Mouse (Mus musculus): ENCODE data around the gene Ppp1r12a.

Gene Ppp1r12a

DNA sequence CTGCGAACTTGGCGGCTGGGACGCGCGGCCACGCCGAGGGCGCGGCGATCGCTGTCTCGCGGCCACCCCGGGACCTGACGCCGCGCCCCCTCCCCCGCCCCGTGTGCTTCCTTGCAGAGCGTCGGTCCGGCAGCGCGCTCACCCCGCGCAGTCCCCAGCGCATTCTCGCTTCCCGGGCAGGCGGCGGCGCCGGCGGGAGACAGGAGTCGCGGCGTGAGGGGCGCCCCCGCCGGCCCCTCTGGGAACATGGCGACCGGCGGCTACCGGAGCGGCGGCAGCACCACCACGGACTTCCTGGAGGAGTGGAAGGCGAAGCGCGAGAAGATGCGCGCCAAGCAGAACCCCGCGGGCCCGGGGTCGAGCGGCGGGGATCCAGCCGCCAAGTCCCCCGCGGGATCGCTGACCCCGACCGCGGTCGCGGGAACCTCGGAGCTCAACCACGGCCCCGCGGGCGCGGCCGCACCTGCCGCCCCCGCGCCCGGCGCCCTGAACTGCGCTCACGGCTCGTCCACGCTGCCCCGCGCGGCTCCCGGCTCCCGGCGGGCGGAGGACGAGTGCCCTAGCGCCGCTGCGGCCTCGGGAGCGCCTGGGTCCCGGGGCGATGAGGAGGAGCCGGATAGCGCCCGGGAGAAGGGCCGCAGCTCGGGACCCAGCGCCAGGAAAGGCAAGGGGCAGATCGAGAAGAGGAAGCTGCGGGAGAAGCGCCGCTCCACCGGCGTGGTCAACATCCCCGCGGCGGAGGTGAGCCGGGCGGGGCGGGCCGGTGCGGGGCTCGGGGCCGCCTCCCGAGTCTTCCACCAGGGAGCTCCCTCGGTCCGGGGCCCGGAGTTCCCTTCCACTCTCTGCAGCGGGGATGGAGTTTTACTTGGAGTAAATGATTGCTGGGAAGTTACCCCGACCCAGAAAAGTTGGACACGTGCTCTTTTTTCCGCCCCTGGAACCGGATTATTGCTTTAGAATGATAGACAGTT lies 170.9 kb downstream of the Ppp1r12a start:
- in situ Hi-C loops (cut with MseI, MboI): no loop called here

DNA sequence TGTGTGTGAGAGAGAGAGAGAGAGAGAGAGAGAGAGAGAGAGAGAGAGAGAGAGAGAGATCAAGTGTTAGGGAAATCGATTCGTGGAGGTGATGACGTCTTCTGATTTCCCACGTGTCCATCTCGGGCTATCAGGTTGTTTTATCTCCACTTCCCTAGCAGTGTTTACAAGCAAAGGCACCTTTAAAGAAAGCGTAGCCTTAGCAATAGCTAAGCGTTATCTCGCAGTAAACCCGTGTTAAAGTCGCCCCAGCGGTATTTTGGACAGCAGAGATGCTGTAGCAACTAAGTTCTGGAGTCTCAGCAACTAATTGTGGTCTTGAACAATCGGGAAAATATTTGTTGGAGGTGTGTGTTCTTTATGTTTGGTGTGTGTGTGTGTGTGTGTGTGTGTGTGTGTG lies 171.6 kb downstream of the Ppp1r12a start:
- in situ Hi-C loops (cut with MseI, MboI): no loop called here

Measured in mouse trophoblast stem cell (cell line).